Mouse (Mus musculus) layer of hippocampus, adult 9-11 months (tissue): ENCODE results near the gene Klhl6.
"Not testable (repeated sequence)": the region's sequence is repeated elsewhere in the genome, so short reads cannot be mapped to it uniquely, and the experiment has no call there.

ENCODE experiments used
- DNase-seq: peaks from one replicate; pipeline ENCODE4 v3.0.0; 2022

Klhl6 gene

GRCm38 (mm10) chr16:19982537-19983257 is at the start of gene Klhl6:
Gene Klhl6 (minus strand): TSS chr16:19983037.
- peak; percentile 56 for DNase-seq

DNA sequence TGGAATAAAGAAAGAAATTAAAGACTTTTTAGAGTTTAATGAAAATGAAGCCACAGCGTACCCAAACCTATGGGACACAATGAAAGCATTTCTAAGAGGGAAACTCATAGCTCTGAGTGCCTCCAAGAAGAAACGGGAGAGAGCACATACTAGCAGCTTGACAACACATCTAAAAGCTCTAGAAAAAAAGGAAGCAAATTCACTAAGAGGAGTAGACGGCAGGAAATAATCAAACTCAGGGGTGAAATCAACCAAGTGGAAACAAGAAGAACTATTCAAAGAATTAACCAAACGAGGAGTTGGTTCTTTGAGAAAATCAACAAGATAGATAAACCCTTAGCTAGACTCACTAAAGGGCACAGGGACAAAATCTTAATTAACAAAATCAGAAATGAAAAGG is 44.4 kb upstream of the Klhl6 start:
- not testable (repeated sequence) for DNase-seq

DNA sequence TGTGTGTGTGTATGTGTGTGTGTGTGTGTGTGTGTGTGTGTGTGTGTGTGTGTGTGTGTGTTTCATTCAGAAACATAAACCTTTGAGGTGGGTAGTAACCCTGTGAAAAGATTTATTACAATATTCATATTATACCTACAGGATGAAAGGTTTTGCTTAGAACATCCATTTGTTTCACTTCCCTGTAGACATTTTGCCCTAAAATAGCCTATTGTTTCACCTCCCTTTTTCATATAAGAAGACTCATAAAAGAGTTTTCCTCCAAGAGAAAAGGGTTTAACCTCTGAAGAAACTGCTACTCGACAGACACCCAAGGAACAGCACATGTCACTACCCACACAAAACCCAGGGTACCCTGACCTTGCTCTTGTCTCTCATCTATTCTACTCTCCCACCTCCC is 40.0 kb upstream of the Klhl6 start:
- DNase-seq = no peak

DNA sequence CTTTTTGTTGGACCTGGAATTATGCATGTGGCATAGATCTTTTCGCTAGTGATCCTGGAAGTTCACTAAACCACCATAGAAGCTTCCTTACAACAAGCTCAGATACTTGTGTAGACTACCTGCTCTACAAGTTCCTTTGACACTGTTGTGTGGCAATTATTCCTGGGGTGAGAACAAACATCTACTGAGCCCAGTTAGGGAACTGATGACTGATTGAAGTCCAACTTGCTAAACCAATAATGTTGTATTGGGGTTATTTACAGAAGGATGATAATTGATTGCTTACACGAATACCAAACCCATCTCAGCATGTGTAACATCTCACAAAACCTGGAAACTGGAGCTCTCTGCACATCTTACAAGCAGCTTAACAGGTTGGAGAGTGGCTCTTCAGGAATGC is 39.0 kb upstream of the Klhl6 start:
- DNase-seq = no peak

DNA sequence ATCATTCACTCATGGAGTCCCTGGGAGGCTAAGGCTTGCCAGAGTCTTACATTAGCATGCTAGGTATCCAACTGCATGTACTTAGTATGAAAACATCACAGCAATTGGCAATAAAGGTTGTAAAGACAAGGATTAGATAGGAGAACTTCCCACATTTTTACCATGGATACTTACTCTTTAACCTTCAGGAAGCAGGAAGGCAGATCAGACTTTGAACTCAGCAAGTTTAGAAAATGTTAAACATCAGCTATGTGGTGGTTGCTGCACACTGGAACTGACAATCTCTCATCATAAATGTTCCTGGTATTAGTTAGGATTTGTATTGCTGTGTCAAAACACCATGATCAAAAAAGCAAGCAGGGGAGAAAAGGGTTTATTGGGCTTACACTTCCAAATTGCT is 29.8 kb upstream of the Klhl6 start:
- DNase-seq = no peak

GRCm38 (mm10) chr16:20006066-20006465 is 23.2 kb upstream of the Klhl6 start:
- DNase-seq = no peak

DNA sequence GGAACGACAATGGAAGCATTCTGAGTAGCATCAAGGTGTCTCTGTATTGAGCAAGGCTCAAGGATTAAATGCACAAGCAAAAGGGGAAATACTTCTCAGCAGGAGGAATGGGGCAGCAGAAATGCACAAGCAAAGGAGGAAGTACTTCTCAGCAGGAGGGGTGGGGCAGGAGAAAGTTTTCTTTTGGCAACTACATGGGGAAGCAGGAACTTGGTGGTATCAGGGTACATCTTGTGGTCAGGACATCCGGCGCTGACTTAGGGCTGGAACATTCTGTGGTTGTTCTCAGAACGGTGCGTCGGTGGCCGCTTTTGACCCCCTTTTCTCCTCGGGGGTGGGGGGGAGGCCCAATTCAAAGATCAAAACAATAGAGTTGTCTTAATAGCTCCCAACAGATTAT is 17.4 kb upstream of the Klhl6 start:
- DNase-seq = not testable (repeated sequence)

GRCm38 (mm10) chr16:19997616-19998015 is 14.8 kb upstream of the Klhl6 start:
- no peak for DNase-seq

GRCm38 (mm10) chr16:19996913-19997312 is 14.1 kb upstream of the Klhl6 start:
- DNase-seq = not testable (repeated sequence)

DNA sequence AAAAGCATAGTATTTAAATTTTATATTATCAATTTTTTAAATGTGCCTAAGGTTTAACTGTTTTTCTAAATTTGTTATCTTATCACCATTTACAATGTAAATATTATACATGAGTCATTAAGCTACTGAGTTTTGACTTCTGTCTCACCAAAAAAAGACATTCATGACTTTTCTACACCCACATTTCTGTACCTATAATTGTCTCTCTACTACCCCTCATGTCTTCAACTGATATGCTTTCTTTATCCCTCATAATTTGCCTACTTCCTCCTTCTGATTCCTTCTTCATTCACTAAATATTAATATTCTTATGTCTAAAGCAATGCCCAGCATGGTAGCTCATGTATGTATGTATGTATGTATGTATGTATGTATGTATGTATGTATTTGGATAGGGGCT is 13.0 kb upstream of the Klhl6 start:
- DNase-seq = no peak

DNA sequence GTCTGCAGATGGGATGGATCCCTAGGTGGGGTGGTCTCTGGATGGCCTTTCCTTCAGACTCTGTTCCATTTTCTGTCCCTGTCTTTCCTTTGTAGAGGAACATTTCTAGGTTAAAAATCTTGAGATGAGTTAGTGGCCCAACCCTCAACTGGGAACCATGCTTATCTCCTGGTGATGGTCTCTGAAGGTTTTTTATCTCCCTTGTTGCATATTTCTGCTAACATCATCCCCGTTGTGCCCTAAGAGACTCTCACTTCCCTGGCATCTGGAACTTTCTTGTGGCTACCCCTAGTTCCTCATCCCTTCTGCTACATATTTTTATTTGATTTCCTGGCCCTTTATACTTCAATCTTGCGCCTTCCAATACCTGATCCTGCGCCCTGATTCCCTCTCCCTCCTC is 10.4 kb upstream of the Klhl6 start:
- DNase-seq = no peak

DNA sequence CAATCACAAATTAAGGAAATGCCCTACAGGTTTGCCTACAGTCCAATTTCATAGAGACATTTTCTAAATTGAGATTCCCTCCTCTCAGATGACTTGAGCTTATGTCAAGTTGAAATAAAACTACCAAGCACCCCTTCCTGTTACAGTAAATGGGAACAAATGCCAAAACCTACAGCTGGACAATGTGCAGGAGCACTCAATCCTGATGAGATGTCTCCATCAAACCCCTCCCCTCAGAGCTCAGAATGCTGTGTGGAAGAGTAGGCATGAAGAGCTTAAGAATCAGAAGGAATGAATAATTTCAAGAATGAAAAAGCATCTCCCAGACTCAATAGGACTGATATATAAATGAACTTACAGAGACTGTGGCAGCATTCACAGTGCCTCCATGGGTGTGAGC is 7.7 kb upstream of the Klhl6 start:
- DNase-seq = no peak

- DNase-seq = no peak
Observed at GRCm38 (mm10) chr16:19987589-19987988, 4.8 kb upstream of the Klhl6 start.

- DNase-seq = no peak
Observed at GRCm38 (mm10) chr16:19984884-19985643, 2.2 kb upstream of the Klhl6 start.

GRCm38 (mm10) chr16:19983559-19983958 is 722 bp upstream of the Klhl6 start:
- no peak for DNase-seq

GRCm38 (mm10) chr16:19981684-19982083 is 1.2 kb downstream of the Klhl6 start:
- DNase-seq = no peak

DNA sequence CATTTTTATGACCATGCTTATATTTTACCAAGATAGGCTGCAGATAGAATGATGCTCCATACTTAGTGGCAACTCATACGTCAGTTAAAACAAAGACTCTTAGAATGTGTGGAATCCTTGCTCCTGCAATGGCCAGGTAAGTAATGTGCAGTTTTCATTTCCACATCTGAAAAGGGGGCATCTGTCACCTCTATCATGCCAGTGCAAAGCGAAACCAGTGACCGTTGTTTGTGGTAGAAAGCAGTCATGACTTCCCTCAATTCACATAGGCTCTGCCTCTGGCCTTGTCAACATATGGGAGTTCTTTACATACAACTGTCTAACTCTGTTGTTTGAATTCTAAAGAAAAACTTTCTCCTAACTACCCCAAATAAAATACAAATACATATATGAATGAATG is 1.8 kb downstream of the Klhl6 start:
- DNase-seq = no peak

DNA sequence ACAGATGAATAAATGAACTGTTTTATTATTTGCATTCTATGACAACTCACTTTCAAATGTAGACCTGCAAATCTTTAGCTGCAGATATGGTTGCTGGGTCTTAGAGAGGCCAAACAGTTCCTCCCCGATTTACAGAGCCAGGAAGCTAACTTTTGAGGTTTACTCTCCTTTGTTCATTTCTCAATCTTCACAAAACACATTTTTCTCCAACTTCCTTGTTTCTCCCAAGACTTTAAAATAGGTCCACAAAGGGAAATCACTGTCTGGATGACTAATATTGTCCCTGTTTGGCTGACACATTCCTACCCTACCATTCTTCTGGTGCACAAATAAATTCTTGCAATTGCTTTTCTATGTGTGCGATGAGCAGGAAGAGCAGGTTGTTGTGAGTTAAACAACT is 3.1 kb downstream of the Klhl6 start:
- no peak for DNase-seq

DNA sequence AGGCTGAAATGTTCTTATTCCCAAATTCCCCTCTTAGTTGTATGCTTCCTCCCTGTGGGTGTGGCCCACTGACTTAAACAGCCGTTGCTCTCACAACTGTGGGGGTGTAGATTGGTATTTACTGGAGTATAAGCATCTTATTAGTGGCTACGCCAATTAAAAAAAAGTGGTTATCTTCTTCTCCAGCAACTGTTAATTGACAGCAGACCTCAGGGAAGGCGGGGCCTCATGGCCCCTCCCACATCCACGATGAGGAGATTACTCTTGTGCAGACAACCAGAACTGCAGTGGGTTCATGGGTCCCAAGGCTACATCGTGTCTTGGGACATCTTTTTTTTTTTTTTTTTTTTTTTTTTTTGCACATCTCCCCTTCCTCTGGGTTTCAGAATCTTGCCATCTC is 5.6 kb downstream of the Klhl6 start:
- DNase-seq = no peak

DNA sequence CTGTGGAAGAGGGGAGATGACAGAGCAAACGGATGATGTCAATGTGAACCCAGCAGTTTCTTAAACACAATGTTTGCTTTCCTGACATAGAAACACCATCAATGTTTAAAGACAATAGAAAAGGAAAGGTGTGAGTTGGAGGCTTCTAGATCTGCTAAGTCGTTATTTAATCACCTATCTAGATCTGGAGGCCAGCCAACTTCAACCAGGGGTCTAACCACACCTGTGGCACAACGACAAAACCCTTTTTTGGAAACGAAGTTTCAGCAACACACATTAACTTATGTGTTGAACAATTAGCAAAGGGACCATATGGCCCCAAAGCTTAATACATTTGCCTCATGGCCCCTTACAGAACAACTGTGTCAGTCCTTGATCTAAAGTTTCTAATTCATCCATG is 6.0 kb downstream of the Klhl6 start:
- no peak for DNase-seq

DNA sequence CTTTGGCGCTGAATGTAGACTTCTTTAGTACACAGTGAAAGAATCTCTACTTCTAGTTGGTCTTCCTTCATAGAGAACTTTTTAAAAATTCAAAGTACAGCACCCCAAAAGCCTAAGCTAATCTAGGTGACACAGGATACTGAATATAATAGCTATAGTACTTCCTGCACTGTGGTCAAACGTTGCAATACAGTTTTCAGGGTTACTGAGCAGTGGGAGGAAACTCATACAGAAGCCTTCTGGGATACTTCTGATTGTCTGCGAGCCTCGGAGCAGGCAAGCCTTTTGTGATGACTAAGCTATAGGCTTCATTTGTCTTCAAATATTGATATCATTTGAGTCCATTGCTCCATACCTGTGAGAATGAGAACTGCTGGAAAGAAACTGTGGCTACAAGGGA is 7.4 kb downstream of the Klhl6 start:
- DNase-seq = no peak

DNA sequence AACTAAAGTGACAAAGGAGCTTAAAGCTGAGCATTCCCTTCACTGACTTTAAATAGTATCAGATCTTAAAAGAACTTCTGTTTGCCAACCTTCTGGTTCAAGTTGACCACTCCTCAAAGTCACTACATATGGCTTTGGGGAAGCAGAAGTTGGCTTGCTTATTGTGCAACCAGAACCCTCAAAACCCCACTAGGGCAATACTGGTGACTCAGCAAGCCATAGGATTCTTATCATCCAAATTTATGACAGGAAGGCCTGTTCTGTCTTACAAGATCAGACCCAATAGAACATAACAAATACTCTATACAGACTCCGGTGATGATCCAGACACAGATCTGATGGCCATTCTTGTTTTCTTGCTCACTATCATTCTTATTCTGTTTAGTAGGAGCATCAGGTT is 9.4 kb downstream of the Klhl6 start:
- DNase-seq = peak; percentile 49

GRCm38 (mm10) chr16:19972736-19973350 is 10.0 kb downstream of the Klhl6 start:
- DNase-seq = peak; percentile 53

DNA sequence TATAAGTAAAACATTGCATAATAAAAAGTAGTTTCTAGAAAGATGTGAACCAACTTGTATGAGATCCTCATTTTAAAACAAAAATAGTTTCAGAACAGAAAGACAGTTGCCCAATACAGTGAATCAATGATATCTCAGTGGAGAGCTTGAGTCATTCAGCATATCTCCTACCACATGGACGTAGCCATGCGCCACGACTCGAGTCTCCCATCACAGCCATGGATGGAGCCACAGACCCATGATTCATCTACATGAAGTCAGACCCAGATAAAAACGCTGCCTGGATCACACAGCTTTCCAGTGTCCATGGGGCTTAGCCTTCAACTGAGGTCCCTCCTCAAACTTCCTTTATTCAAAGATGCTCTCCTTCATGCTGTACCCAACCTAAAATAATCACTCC is 13.3 kb downstream of the Klhl6 start:
- no peak for DNase-seq
